Mouse (Mus musculus): ENCODE results near the gene Gsdma2. TPM values are rescaled to one million over a fixed set of nuclear protein-coding genes. Genes with fewer than 3 reads are reported as not detected.
"Not testable (repeated sequence)": the region's sequence is repeated elsewhere in the genome, so short reads cannot be mapped to it uniquely, and the experiment has no call there.

The Gsdma2 gene
- polyA plus RNA-seq, 1 experiment from 2014 or later = 0.20 TPM

DNA sequence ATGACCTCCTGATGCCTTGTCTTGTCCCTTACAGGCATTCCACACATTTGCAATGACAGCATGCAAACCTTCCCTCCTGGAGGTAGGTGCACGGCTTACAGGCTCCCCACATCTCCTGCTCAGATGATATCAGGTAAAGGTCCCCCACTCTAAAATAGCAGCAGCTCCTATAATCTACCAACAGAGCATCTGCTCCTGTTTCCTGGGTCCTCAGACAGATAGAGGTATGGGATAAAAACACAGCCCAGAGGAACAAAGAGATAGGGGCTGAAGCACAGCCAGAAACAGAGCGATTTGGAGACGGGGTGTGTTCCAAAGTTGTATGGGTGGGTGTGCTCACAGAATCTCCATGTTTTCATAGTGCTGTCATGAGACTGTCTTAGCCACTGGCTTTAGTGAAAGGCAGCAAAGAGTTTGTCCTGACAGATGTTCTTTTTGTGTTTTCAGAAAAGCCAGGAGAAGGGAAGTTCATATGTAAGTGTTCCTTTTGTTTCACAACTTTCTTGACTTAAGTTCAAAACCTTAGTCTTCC lies 24.8 kb downstream of the Gsdma2 start:
- Histone ChIP-seq H3K4me1 (replicated peaks) (no peaks in the 10 kb centered on the region), H3K4me3 (replicated peaks) (no peak overlapping the region), H3K36me3 (no peaks in the 10 kb centered on the region), H3K27me3 (replicated peaks) (peaks cover 13% of the 10 kb centered on the region; the same call in 1 of the 2 replicates), H3K9ac (no peak overlapping the region), H3K27ac (no peak overlapping the region), H3K9me3 (no peaks in the 10 kb centered on the region), H3K4me2 (replicated peaks) (no peak overlapping the region)
- no peak for ATAC-seq
- 79% methylated on average over 3 of the region's 3 CpGs for WGBS

- ATAC-seq = no peak
- WGBS = 54% methylated on average over 5 of the region's 5 CpGs
- no peaks in the 10 kb centered on the region for H3K9me3 ChIP-seq
- H3K4me2 ChIP-seq (replicated peaks) = no peak overlapping the region
- H3K27me3 ChIP-seq (replicated peaks) = peaks cover 10% of the 10 kb centered on the region; the same call in 1 of the 2 replicates
- H3K9ac ChIP-seq = no peak overlapping the region
- H3K36me3 ChIP-seq = no peaks in the 10 kb centered on the region
- H3K4me1 ChIP-seq (replicated peaks) = no peaks in the 10 kb centered on the region
- H3K27ac ChIP-seq = no peak overlapping the region
- H3K4me3 ChIP-seq (replicated peaks) = no peak overlapping the region
These were observed 25.3 kb downstream of the Gsdma2 start for GRCm38 (mm10) chr11:98671857-98672256.

- no peak overlapping the region for H3K27ac ChIP-seq
- H3K9ac ChIP-seq = no peak overlapping the region
- 79% methylated on average over 5 of the region's 5 CpGs for WGBS
- H3K4me2 ChIP-seq (replicated peaks) = no peak overlapping the region
- ATAC-seq = no peak
- peaks cover 6% of the 10 kb centered on the region; the same call in 1 of the 2 replicates for H3K27me3 ChIP-seq (replicated peaks)
- H3K9me3 ChIP-seq = no peaks in the 10 kb centered on the region
- no peaks in the 10 kb centered on the region for H3K36me3 ChIP-seq
- no peaks in the 10 kb centered on the region for H3K4me1 ChIP-seq (replicated peaks)
- H3K4me3 ChIP-seq (replicated peaks) = no peak overlapping the region
These were observed 25.9 kb downstream of the Gsdma2 start for GRCm38 (mm10) chr11:98672482-98672881.

DNA sequence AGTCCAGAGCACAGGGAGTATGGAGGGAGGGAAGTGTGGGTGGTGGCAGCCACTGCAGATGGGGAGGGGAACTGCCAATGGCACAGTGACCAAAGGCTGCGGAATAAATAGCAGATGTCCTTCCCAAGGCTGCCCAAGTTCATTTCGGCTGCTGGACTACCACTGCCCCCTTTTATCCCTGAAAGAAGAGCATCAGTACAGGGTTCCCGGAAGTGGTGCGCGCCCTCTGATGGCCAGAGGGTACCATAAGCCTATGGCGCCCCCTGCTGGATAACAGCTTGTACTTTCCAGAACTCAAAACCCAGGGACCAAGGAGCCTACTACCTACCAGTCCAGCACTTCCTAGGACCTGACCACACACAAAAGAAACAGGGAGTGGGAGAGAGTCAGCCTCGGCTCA lies 26.6 kb downstream of the Gsdma2 start:
- ATAC-seq = peak; percentile 71
- H3K36me3 ChIP-seq; H3K9ac ChIP-seq; H3K27me3 ChIP-seq (replicated peaks); H3K27ac ChIP-seq; H3K4me3 ChIP-seq (replicated peaks); H3K4me1 ChIP-seq (replicated peaks); H3K9me3 ChIP-seq: not testable (repeated sequence)
- H3K4me2 ChIP-seq (replicated peaks) = 0 out of 2 replicates have a peak overlapping the region, but pooled peaks have one; percentile 4
- WGBS = 7% methylated on average over 6 of the region's 7 CpGs

GRCm38 (mm10) chr11:98675829-98676363 lies 29.3 kb downstream of the Gsdma2 start:
- no peaks in the 10 kb centered on the region for H3K9me3 ChIP-seq
- no peak overlapping the region for H3K9ac ChIP-seq
- H3K27ac ChIP-seq = no peak overlapping the region
- WGBS = 29% methylated on average over 7 of the region's 7 CpGs
- no peaks in the 10 kb centered on the region for H3K36me3 ChIP-seq
- H3K4me2 ChIP-seq (replicated peaks) = no peak overlapping the region
- no peaks in the 10 kb centered on the region for H3K4me1 ChIP-seq (replicated peaks)
- no peak overlapping the region for H3K4me3 ChIP-seq (replicated peaks)
- H3K27me3 ChIP-seq (replicated peaks) = no peaks in the 10 kb centered on the region
- no peak for ATAC-seq

- 0 out of 2 replicates have a peak, but pooled peaks cover 4% of the 10 kb centered on the region for H3K4me1 ChIP-seq (replicated peaks)
- peak overlapping the region; percentile 48; the same call in 1 of the 2 replicates for H3K27ac ChIP-seq
- no peak overlapping the region for H3K4me2 ChIP-seq (replicated peaks)
- no peaks in the 10 kb centered on the region for H3K36me3 ChIP-seq
- no peaks in the 10 kb centered on the region for H3K27me3 ChIP-seq (replicated peaks)
- no peak for ATAC-seq
- no peak overlapping the region for H3K9ac ChIP-seq
- 96% methylated on average over 1 of the region's 1 CpGs for WGBS
- H3K9me3 ChIP-seq = no peaks in the 10 kb centered on the region
- no peak overlapping the region for H3K4me3 ChIP-seq (replicated peaks)
These were observed 33.5 kb downstream of the Gsdma2 start for GRCm38 (mm10) chr11:98680023-98680422.

- not testable (repeated sequence) for H3K4me1 ChIP-seq (replicated peaks)
- 93% methylated on average over 4 of the region's 4 CpGs for WGBS
These were observed 34.0 kb downstream of the Gsdma2 start for GRCm38 (mm10) chr11:98680595-98680994.

DNA sequence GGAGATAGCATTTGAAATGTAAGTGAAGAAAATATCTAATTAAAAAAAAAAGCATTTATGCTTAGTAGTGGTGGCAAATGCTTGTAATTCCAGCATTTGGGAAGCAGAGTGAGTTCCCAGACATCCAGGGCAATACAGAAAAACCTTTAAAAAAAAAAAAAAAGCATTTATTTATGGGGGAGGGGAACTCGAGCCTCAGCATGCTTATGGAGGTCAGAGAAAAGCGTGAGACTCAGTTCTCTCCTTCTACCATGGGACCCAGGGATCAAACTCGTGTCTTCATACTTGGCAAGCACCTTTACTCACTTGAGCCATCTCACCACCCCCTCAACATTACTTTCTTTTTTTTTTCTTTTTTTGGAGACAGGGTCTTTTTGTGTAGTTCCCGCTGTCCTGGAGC lies 34.6 kb downstream of the Gsdma2 start:
- peaks cover 10% of the 10 kb centered on the region for H3K36me3 ChIP-seq

More at GRCm38 (mm10) chr11:98680595-98680994, 34.0 kb downstream of the Gsdma2 start:
- H3K9me3 ChIP-seq; H3K36me3 ChIP-seq; H3K27ac ChIP-seq; ATAC-seq; H3K4me2 ChIP-seq (replicated peaks); H3K4me3 ChIP-seq (replicated peaks); H3K9ac ChIP-seq; H3K27me3 ChIP-seq (replicated peaks): not testable (repeated sequence)

GRCm38 (mm10) chr11:98681786-98682745 lies 35.5 kb downstream of the Gsdma2 start, which contains the start of gene Psmd3:
Gene Psmd3 (plus strand): TSS chr11:98682554.
- no peaks in the 10 kb centered on the region for H3K27me3 ChIP-seq (replicated peaks)
- H3K9me3 ChIP-seq = no peaks in the 10 kb centered on the region
- H3K4me1 ChIP-seq (replicated peaks) = 0 out of 2 replicates have a peak, but pooled peaks cover 4% of the 10 kb centered on the region
- peak within 1 kb of the TSS; percentile 97 for H3K9ac ChIP-seq
- WGBS = 3% methylated on average over 45 of the region's 45 CpGs
- H3K4me3 ChIP-seq (replicated peaks) = peak within 1 kb of the TSS; percentile 92
- H3K36me3 ChIP-seq = peaks cover 17% of the 10 kb centered on the region
- ATAC-seq = peak; percentile 94
- peak within 1 kb of the TSS; percentile 72 for H3K27ac ChIP-seq
- H3K4me2 ChIP-seq (replicated peaks) = peak within 1 kb of the TSS; percentile 74

More for the DNA sequence above, 34.6 kb downstream of the Gsdma2 start:
- H3K4me3 ChIP-seq (replicated peaks) = no peak overlapping the region
- H3K27ac ChIP-seq = no peak overlapping the region
- no peak for ATAC-seq
- no peak overlapping the region for H3K4me2 ChIP-seq (replicated peaks)
- H3K4me1 ChIP-seq (replicated peaks) = 0 out of 2 replicates have a peak, but pooled peaks cover 4% of the 10 kb centered on the region
- H3K9ac ChIP-seq = no peak overlapping the region
- WGBS = 81% methylated on average over 4 of the region's 4 CpGs
- H3K9me3 ChIP-seq = no peaks in the 10 kb centered on the region
- no peaks in the 10 kb centered on the region for H3K27me3 ChIP-seq (replicated peaks)

- ATAC-seq = peak; percentile 29
These were observed 36.3 kb downstream of the Gsdma2 start for GRCm38 (mm10) chr11:98682811-98683210.

GRCm38 (mm10) chr11:98685642-98686041 lies 39.1 kb downstream of the Gsdma2 start:
- Histone ChIP-seq H3K4me1 (replicated peaks) (0 out of 2 replicates have a peak, but pooled peaks cover 4% of the 10 kb centered on the region), H3K27me3 (replicated peaks) (no peaks in the 10 kb centered on the region), H3K9me3 (no peaks in the 10 kb centered on the region), H3K9ac (no peak overlapping the region), H3K4me3 (replicated peaks) (no peak overlapping the region), H3K36me3 (peaks cover 40% of the 10 kb centered on the region), H3K4me2 (replicated peaks) (no peak overlapping the region), H3K27ac (no peak overlapping the region)
- 88% methylated on average over 9 of the region's 9 CpGs for WGBS
- ATAC-seq = no peak

More at GRCm38 (mm10) chr11:98682811-98683210, 36.3 kb downstream of the Gsdma2 start:
- WGBS = under 1% methylated on average over 23 of the region's 23 CpGs
- Histone ChIP-seq H3K9ac (peak overlapping the region; percentile 97), H3K27me3 (replicated peaks) (no peaks in the 10 kb centered on the region), H3K27ac (peak overlapping the region; percentile 59), H3K4me1 (replicated peaks) (0 out of 2 replicates have a peak, but pooled peaks cover 4% of the 10 kb centered on the region), H3K4me2 (replicated peaks) (peak overlapping the region; percentile 74), H3K4me3 (replicated peaks) (peak overlapping the region; percentile 92), H3K9me3 (no peaks in the 10 kb centered on the region), H3K36me3 (peaks cover 23% of the 10 kb centered on the region)

GRCm38 (mm10) chr11:98686976-98687375 lies 40.4 kb downstream of the Gsdma2 start:
- Histone ChIP-seq H3K4me2 (replicated peaks) (no peak overlapping the region), H3K9ac (no peak overlapping the region), H3K27ac (no peak overlapping the region), H3K4me3 (replicated peaks) (no peak overlapping the region), H3K9me3 (no peaks in the 10 kb centered on the region), H3K4me1 (replicated peaks) (0 out of 2 replicates have a peak, but pooled peaks cover 4% of the 10 kb centered on the region), H3K36me3 (peaks cover 52% of the 10 kb centered on the region), H3K27me3 (replicated peaks) (no peaks in the 10 kb centered on the region)
- WGBS = 80% methylated on average over 4 of the region's 4 CpGs
- ATAC-seq = no peak

All from intestine, embryonic 15.5 days (tissue).